Mouse (Mus musculus) midbrain, embryonic 11.5 days (tissue): ENCODE results near the gene Tm4sf19. TPM values are rescaled to one million over a fixed set of nuclear protein-coding genes. Genes with fewer than 3 reads are reported as not detected.
"Not testable (repeated sequence)": the region's sequence is repeated elsewhere in the genome, so short reads cannot be mapped to it uniquely, and the experiment has no call there.

Source experiments
- ATAC-seq: fragments of 200-750 bp; cut with Nextera tagmentation; 2 replicates; pipeline ENCODE4 v1.8.0; 2017; ENCODE audit warnings: moderate TSS enrichment, moderate library complexity; ENCODE audit not compliant: low FRiP score
- DNase-seq: peaks from one replicate; pipeline ENCODE4 v3.0.0; 2015; ENCODE audit warnings: low spot score; ENCODE audit errors: missing footprints
- H3K27ac ChIP-seq: fragments of 300-500 bp; sonication (generic); 2 replicates; pipeline ENCODE4 v1.5.1; 2014; ENCODE audit warnings: low read depth, low read length
- H3K27me3 ChIP-seq: fragments of 300-500 bp; sonication (generic); 2 replicates; pipeline ENCODE4 v1.6.1; 2014; ENCODE audit warnings: mild to moderate bottlenecking, low read length, moderate library complexity, mixed read lengths; ENCODE audit not compliant: control insufficient read depth, insufficient read depth
- H3K36me3 ChIP-seq: fragments of 300-500 bp; sonication (generic); 2 replicates; pipeline ENCODE4 v1.6.1; 2014; ENCODE audit warnings: mild to moderate bottlenecking, low read length, moderate library complexity, mixed read lengths; ENCODE audit not compliant: control insufficient read depth, insufficient read depth
- H3K4me1 ChIP-seq: fragments of 300-500 bp; sonication (generic); 2 replicates; pipeline ENCODE4 v1.6.1; 2014; ENCODE audit warnings: low read length; ENCODE audit not compliant: control insufficient read depth, insufficient read depth
- H3K4me2 ChIP-seq: fragments of 300-500 bp; sonication (generic); 2 replicates; pipeline ENCODE4 v1.6.1; 2014; ENCODE audit warnings: mild to moderate bottlenecking, moderate library complexity
- H3K4me3 ChIP-seq: fragments of 300-500 bp; sonication (generic); 2 replicates; pipeline ENCODE4 v1.5.1; 2014; ENCODE audit warnings: low read depth, low read length
- H3K9ac ChIP-seq: fragments of 300-500 bp; sonication (generic); 2 replicates; pipeline ENCODE4 v1.6.1; 2014; ENCODE audit warnings: low read length
- H3K9me3 ChIP-seq: fragments of 300-500 bp; sonication (generic); 2 replicates; pipeline ENCODE4 v1.6.1; 2016; ENCODE audit warnings: low read length; ENCODE audit not compliant: control insufficient read depth
- WGBS: fragments of 180-500 bp; shearing (Covaris S2); extraction: QIAGEN DNeasy Blood & Tissue Kit; methylation state at CpG from one replicate; pipeline ENCODE4 v1.1.7; 2014; 5-methylcytosine and 5-hydroxymethylcytosine counted together
- polyA plus RNA-seq: library from polyadenylated mRNA; unstranded; fragments of >200 nt; fragmentation: Nextera tagmentation; extraction: Ambion mirVana; gene quantifications from 2 replicates; pipeline ENCODE4 v1.2.1, GENCODE M21; 2014

The Tm4sf19 gene
- polyA plus RNA-seq, 1 experiment from 2014 or later: not detected

GRCm38 (mm10) chr16:32434066-32434465 is 33.8 kb downstream of the Tm4sf19 start:
- Histone ChIP-seq H3K4me2 (no peak overlapping the region), H3K9me3 (no peaks in the 10 kb centered on the region), H3K4me1 (peaks cover 8% of the 10 kb centered on the region), H3K27ac (no peak overlapping the region), H3K4me3 (no peak overlapping the region), H3K9ac (no peak overlapping the region), H3K36me3 (no peaks in the 10 kb centered on the region), H3K27me3 (no peaks in the 10 kb centered on the region)
- WGBS: 64% methylated on average over 6 of the region's 6 CpGs
- ATAC-seq: no peak
- no peak for DNase-seq

DNA sequence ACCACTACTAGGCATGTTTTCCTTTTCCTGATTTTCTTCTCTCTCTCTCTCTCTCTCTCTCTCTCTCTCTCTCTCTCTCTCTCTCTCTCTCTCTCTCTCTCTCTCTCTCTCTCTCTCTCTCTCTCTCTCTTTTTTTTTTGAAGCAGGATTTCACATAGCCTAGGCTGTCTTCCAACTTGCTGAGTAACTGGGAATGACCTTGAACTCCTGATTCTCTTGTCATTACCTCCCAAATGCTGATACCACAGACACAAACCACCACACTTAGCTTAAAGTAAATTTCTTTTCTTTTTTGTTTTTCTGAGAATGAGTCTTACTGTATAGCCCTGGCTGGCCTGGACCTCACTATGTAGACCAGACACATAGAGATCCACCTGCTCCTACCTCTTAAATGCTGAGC is 34.4 kb downstream of the Tm4sf19 start:
- H3K4me1 ChIP-seq: peaks cover 8% of the 10 kb centered on the region
- H3K27me3 ChIP-seq: no peaks in the 10 kb centered on the region
- H3K4me3 ChIP-seq: no peak overlapping the region
- H3K4me2 ChIP-seq: no peak overlapping the region
- no peaks in the 10 kb centered on the region for H3K9me3 ChIP-seq
- no peak overlapping the region for H3K27ac ChIP-seq
- H3K9ac ChIP-seq: no peak overlapping the region
- no peak for ATAC-seq
- DNase-seq: no peak
- no peaks in the 10 kb centered on the region for H3K36me3 ChIP-seq

DNA sequence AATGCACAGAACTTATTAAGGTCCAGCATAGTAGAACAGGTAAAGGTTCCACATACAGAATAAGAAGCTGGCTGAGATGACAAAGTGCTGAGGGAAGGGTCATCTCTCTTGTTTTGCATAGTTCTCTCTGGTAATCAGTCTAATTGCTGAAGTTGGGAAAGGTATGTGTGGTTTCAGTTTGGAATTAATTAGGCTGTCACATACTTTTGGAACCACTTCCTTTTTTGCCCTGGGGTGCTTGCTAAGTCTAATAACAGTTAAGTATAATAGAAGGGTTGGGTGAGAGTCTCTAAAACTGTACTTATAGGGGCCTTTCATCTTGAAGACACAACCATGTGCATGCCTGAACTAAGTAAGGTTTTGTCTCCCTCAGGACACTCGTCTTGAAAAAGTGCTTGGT is 36.4 kb downstream of the Tm4sf19 start:
- H3K27ac ChIP-seq: no peak overlapping the region
- H3K4me1 ChIP-seq: peaks cover 2% of the 10 kb centered on the region
- H3K9ac ChIP-seq: no peak overlapping the region
- ATAC-seq (no peak), DNase-seq (no peak)
- no peak overlapping the region for H3K4me2 ChIP-seq
- H3K27me3 ChIP-seq: no peaks in the 10 kb centered on the region
- H3K9me3 ChIP-seq: no peaks in the 10 kb centered on the region
- no peak overlapping the region for H3K4me3 ChIP-seq
- 79% methylated on average over 1 of the region's 1 CpGs for WGBS
- no peaks in the 10 kb centered on the region for H3K36me3 ChIP-seq

DNA sequence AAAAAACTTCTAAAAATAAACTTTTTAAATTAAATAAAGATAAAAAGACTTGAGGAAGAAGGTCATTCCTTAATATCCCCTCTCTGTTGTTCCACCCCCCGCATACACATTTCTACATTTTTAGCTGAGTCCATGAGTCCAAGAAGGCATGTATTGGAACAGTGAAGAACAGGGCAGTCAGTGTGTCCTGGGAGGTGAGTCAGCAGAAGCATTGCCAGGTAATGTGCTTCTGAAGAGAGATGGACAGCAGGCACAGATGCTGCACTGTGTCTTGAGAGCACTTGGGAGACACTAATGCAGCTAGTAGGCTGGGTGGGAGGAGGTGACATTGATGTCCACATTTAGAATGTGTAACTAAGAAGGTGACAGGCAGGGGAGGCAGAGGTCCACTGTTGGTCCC is 37.0 kb downstream of the Tm4sf19 start:
- no peak overlapping the region for H3K27ac ChIP-seq
- H3K36me3 ChIP-seq: no peaks in the 10 kb centered on the region
- H3K9me3 ChIP-seq: no peaks in the 10 kb centered on the region
- no peak overlapping the region for H3K4me2 ChIP-seq
- no peak overlapping the region for H3K4me3 ChIP-seq
- no peaks in the 10 kb centered on the region for H3K27me3 ChIP-seq
- no peaks in the 10 kb centered on the region for H3K4me1 ChIP-seq
- DNase-seq (no peak), ATAC-seq (no peak)
- H3K9ac ChIP-seq: no peak overlapping the region
- 98% methylated on average over 1 of the region's 1 CpGs for WGBS

GRCm38 (mm10) chr16:32441432-32441831 is 41.1 kb downstream of the Tm4sf19 start:
- H3K4me2 ChIP-seq: no peak overlapping the region
- H3K36me3 ChIP-seq: no peaks in the 10 kb centered on the region
- H3K27ac ChIP-seq: no peak overlapping the region
- no peaks in the 10 kb centered on the region for H3K4me1 ChIP-seq
- H3K4me3 ChIP-seq: no peak overlapping the region
- H3K9ac ChIP-seq: no peak overlapping the region
- no peaks in the 10 kb centered on the region for H3K27me3 ChIP-seq
- ATAC-seq (no peak), DNase-seq (no peak)
- 94% methylated on average over 3 of the region's 3 CpGs for WGBS
- no peaks in the 10 kb centered on the region for H3K9me3 ChIP-seq

DNA sequence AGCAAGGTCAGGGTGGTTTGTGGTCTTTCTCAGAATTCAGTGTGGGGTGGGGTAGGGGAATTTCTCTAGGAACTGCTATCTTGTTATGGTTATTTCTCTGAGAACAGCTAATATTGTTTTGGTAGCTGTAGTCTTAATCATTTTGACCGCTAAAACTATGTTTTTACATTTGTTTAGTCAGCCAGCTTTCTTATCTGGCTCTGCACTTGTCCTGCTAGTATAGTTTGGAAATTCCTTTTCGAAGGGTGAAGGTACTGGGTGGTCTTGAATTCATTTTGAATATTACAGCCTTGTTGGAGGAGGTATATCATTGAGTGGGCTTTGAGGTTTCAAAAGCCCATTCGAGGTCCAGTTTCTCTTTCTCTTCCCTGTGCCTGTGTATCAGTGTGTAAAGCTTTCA is 44.3 kb downstream of the Tm4sf19 start:
- not testable (repeated sequence) for H3K9ac ChIP-seq, H3K4me3 ChIP-seq, H3K27ac ChIP-seq, H3K4me1 ChIP-seq, H3K4me2 ChIP-seq, ATAC-seq, DNase-seq, H3K36me3 ChIP-seq, H3K9me3 ChIP-seq, H3K27me3 ChIP-seq
- WGBS: 80% methylated on average over 3 of the region's 3 CpGs

DNA sequence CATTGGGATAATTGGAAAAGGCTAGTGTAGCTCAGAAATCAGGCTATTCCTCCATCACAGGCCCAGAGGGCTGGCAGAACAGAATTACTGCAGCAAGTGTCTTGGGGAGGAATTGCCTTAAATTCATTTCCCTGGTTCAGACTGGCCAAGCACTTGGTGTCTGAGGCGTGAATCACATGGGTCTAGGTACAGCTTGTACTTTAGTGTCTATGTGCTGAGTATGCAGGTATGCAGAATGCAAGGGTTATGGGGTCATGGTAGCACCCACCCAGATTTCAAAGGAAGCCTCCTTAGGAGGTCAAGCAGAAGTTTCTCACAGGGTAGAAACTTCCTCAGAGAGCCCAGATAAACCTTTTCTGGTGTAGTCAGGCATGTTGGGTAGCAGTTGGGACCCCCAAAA is 45.3 kb downstream of the Tm4sf19 start:
- ATAC-seq: no peak
- 93% methylated on average over 1 of the region's 1 CpGs for whole genome bisulfite sequencing
- H3K27me3 ChIP-seq: no peaks in the 10 kb centered on the region

DNA sequence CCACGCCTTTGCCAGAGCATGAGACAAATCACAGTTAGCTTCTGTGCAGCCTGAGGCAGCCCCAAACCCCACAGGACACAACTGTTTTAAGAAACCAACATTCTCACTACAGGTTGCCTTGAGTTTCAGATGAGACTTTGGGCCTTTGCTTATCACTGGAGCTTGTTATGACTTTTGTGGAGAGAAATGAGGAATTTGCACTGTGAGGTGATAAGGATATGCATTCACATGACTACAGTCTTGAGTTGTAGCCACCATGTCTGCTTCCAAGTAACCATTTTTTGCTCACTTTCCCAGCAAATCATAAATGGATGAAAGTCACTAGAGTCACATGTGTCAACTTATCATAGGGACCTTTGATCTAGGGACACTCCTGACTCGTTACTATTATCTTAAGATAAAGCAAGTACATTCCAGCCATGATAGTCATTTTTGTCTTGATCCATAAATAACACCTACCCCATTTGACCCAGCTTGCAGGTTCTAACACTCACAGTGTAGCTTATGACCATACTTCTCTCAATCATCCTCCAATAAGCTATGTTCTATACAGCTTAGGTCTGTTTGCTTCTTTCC is 46.3 kb downstream of the Tm4sf19 start:
- 79% methylated on average over 2 of the region's 2 CpGs for WGBS
- no peak for ATAC-seq
- H3K4me3 ChIP-seq: no peak overlapping the region

More for the DNA sequence above, 45.3 kb downstream of the Tm4sf19 start:
- Histone ChIP-seq H3K9me3 (no peaks in the 10 kb centered on the region), H3K36me3 (no peaks in the 10 kb centered on the region), H3K27ac (no peak overlapping the region), H3K4me3 (no peak overlapping the region), H3K9ac (no peak overlapping the region), H3K4me2 (no peak overlapping the region), H3K4me1 (no peaks in the 10 kb centered on the region)
- DNase-seq: no peak

DNA sequence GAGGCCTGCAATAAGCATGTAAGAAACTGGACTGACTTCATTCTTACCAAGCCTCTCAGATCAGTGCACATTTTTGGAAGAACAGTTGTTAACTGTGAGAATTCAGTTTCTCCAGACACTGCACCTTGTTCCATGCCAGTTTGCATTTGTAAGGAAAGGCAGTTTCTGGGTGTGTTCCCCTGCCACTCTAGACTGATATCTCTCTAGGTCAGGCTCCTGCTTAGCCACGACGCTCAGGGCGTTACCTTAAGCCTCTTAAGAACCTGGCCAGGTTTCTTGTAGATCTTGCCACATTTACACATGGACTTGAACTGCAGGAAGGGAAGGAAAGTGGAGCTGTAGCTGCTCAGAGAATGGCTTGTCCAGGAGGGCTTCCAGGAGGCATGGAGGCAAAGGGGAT is 49.4 kb downstream of the Tm4sf19 start:
- Histone ChIP-seq H3K9me3 (no peaks in the 10 kb centered on the region), H3K9ac (no peak overlapping the region), H3K27ac (no peak overlapping the region), H3K36me3 (peaks cover 3% of the 10 kb centered on the region; the same call in 1 of the 2 replicates), H3K4me1 (no peaks in the 10 kb centered on the region), H3K4me3 (no peak overlapping the region), H3K4me2 (no peak overlapping the region), H3K27me3 (no peaks in the 10 kb centered on the region)
- DNase-seq (no peak), ATAC-seq (no peak)
- WGBS: 83% methylated on average over 3 of the region's 3 CpGs

More for the DNA sequence above, 46.3 kb downstream of the Tm4sf19 start:
- H3K9me3 ChIP-seq: no peaks in the 10 kb centered on the region
- no peak overlapping the region for H3K9ac ChIP-seq
- no peaks in the 10 kb centered on the region for H3K4me1 ChIP-seq
- H3K36me3 ChIP-seq: peaks cover 2% of the 10 kb centered on the region; the same call in 1 of the 2 replicates
- no peaks in the 10 kb centered on the region for H3K27me3 ChIP-seq
- no peak overlapping the region for H3K4me2 ChIP-seq
- DNase-seq: no peak
- H3K27ac ChIP-seq: no peak overlapping the region
